Mouse (Mus musculus): ENCODE results near the gene Fam222a.

Fam222a gene

GRCm38 (mm10) chr5:114567565-114568197 lies at the start of gene Fam222a:
Fam222a (plus strand) TSS chr5:114568016.
- DNase-seq (ENCODE audit: low read depth, low spot score), result no peak

DNA sequence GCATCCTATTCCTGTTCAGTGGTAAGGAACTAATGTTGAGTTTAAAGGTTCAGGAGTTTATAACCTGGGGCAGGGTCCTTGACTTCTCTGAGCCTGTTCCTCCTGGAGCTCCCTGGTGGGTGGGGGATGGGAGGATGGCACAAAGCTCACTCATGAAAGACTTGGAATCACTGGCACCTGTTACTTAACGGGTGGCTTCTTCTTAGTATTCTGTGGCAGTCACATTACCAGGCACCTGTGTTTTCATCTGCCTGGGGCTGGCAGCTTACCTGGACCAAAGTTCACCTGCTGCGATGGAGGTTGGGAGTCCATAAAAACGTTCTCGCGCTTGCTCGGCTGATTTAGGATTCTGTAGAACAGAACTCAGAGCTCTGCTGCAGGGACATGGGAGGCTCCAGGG lies 39.5 kb upstream of the Fam222a start:
- DNase-seq (ENCODE audit: low read depth, low spot score), result no peak

DNA sequence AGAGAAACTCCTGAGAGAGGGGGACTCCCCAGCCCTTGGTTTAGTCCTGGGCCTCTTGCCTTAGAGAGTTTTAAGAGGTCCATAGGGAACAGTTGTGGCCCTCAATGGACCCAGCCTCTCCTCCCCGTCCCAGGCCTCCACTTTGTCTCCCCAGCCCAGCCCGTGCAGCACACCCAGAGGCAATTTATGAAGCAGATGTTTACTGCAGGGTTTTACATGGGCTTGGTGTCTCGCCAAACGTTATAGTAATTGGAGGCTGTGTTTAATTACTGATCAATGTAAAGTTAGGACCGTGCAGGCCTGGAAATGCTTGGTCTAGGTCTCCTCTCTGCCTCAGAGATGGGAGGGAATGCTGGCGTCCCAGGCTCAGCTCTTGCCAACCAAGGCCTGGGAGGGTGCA lies 37.5 kb upstream of the Fam222a start:
- no peak for DNase-seq (ENCODE audit: low read depth, low spot score)

DNA sequence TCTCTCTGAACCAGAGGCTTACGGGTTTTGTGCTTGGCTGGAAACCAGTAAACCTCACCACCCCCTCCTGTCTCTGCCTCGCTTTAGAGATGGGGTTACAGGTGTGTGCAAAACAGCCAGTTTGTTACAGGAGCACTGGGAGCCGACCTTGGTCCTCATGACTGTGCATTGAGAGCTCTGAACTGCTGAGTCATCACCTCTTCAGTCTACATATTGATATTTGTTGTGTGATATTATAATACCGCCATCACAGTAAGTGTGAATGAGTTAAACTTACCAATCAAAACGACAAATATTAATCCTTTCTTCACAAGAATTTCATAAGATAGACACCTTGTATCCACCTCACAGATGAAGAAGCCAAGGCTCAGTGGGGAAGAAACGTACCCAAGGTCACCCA lies 35.8 kb upstream of the Fam222a start:
- DNase-seq (ENCODE audit: low read depth, low spot score), result no peak

DNA sequence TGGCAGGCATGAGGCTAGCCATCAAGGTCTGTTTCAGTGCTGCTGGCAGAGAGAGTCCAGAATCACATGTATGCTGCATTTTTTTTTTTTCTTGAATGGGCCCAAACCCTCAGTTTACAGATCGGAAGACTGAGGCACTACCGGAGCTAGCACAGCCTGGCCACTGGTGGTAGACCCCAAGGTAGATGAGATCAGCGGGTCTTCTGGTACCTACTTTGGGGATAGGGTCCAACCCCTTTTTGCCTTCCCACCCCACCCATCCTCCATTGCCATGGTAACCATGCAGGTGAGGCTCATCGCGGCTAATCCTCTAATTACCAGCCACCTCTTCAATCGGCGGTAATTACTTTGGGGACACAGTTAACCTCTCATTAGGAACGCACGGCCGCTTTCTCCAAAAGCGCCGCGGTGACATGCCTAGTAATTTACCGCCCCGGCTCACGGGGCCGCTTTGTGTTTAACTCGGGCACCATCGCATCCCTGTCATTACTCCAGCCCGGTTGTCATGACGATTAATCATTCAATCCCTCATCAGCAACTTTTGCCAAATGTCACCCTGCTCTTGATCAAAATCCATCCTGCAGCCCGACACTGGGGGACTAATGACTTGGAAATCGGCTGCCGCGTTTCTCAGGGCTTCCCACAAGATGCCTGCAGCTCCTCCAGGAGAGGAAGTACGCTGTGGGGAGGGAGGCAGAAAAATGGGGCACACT lies 30.4 kb upstream of the Fam222a start:
- DNase-seq (ENCODE audit: low read depth, low spot score), result no peak

DNA sequence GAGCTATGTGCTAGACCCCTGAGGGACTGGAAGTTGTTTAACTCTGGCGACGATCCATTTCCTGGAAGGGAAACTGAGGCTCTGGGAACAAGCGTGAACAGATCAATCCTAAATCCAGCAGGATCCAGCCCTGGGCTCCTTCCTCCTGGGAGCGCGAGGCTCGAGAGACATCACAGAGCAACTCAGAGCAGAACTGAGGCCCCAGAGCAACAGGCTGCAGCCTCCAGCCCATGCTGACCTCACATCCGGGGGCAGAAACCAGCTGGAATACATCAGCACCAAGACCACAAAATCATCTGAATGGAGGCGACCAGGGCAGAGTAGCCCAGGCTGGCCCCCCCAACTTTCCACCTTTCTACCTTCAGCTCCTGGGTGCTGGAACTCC lies 29.8 kb upstream of the Fam222a start:
- no peak for DNase-seq (ENCODE audit: low read depth, low spot score)

DNA sequence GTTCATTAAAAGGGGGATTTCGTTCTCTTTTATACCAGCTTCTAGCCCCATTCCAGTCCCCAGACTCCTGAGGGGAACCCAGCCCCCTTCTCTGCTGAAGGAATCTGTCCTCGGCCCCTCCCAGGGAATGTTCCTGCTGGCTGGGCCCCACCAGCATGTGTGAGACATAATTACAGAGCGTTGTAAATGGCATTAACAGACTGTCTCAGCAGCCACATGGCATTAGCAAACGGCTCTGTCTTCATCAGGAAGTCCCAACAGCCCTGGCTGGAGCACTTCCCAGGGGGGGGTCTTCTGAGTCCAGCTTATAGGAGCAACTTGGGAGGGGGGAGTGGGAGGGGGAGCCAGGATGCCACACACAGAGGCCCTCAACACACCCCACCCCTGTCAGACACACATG lies 29.1 kb upstream of the Fam222a start:
- no peak for DNase-seq (ENCODE audit: low read depth, low spot score)

GRCm38 (mm10) chr5:114539766-114540165 lies 28.1 kb upstream of the Fam222a start:
- DNase-seq (ENCODE audit: low read depth, low spot score), result no peak

DNA sequence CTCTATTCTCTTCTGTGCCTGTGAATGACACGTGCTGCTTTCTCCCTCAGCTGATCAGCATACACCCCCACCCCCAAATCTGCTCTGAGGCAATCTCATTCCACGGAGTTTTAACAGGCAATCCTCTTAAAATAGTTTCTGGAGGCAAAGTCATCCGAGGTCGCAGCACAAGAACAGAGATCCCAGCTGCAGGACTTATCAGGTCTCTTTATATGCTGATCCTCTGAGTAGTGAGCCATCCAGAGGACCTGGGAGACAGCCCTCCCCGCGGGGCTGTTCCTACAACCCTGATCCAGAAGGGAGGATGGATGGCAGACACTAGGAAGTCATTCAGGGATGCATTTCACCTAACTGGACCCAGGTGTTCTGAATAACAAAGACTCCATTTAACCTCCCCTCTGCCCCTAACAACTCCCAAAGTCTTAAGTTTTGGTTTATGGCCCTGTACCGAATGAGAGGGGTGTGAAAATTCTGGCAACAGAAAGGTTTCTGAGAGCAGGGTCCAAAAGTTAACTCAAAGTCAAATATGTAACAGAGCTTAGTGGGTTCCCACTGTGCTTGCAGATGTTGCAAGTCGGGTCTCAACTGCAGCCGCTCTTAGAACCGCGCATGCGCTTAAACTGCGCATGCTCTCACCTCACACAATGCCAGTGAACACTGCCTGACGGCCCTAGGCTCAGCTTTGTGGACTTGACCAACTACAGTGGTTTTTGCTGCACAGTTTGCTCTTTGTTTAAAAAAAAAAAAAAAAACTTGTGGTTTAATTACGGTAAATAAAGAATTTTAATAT lies 26.0 kb upstream of the Fam222a start:
- no peak for DNase-seq (ENCODE audit: low read depth, low spot score)

DNA sequence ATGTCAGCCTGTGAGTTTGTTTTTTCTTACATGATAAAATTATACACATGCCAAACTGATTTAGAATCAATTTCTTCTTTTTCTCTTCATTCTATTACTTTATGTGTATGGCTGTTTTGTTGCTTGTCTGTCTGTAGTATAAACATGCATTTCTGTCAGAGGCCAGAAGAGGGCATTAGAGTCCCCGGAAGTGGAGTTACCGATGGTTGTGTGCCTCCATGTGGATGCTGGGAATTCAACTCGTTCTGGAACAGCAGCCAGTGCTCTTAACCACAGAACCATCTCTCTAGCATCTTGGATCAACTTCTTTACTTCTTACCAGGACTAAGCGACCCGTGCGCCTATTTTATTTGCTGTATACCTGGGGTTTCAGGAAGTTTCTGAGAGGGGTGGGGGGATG lies 24.2 kb upstream of the Fam222a start:
- no peak for DNase-seq (ENCODE audit: low read depth, low spot score)

DNA sequence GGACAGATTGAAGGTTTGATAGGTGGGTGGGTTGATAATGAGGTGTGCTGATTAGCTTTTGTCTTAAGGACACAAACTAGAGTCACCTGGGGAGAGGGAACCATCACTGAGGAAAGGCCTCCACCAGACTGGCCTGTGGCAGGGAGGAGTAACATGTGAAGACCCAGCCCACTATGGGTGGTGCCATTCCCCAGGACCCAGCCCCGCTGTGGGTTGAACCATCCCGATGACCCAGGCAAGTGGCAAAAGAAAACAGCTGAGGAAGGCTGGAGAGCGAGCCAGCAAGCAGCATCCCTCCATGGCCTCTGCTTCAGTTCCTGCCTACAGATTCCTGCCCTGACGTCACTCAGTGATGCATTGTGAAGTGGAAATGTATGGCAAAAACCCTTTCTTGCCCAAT lies 23.6 kb upstream of the Fam222a start:
- no peak for DNase-seq (ENCODE audit: low read depth, low spot score)

DNA sequence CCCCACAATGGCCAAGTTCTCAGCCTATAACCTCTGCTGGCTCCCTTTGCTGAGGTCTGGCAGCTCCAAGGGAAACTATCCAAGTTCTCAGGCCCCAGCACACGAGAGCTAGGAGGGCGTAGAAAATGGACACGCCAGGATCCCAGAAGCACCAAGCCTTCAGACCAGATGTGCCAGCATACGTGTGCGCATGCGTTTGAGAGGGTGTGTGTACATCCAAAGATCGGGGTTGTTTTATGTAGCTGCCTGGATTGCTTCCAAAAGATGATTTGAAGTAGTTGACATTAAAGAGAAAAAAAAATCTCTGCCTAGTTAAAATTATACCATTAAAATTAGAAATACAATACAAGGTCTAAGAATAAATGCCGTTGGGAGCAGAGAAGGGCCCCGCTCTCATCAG lies 22.7 kb upstream of the Fam222a start:
- DNase-seq (ENCODE audit: low read depth, low spot score), result no peak

DNA sequence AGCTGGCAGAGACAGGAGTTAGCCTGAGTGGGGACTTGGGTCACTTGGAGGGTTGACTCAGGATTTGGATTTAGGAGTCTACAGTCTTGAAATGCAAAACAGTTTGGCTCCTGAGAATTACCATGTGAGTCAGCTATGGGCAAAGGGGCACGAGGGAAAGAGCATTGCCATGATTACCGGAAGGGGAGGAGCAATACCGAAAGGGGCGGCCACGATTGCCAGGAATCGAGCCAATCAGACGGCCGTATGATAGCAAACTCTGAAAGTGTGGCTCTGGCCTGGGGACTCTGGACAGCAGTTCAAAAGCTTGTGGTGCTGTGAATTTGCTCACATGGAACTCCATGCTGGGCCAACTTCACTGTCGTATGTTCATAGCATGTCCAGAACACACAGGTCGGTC lies 18.8 kb upstream of the Fam222a start:
- DNase-seq (ENCODE audit: low read depth, low spot score), result no peak

DNA sequence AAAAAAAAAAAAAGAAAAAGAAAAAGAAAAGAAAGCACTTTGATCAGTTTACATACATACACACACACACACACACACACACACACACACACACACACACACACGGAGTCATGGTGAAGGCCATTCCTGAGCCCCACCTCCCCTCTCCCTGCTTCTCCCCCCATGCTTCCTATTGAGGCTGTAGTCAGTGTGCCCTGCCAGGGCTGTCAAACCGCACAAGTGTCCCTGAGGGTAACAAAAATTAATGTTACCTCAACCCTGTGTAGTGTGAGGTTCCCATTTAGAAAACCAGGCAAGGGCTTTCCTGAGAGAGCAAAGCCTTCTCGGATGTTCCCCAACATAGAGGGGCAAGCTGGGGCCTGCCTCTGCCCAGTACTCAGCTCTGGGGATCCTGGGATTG lies 18.0 kb upstream of the Fam222a start:
- DNase-seq (ENCODE audit: low read depth, low spot score), result no peak

GRCm38 (mm10) chr5:114550431-114550830 lies 17.4 kb upstream of the Fam222a start:
- no peak for DNase-seq (ENCODE audit: low read depth, low spot score)

DNA sequence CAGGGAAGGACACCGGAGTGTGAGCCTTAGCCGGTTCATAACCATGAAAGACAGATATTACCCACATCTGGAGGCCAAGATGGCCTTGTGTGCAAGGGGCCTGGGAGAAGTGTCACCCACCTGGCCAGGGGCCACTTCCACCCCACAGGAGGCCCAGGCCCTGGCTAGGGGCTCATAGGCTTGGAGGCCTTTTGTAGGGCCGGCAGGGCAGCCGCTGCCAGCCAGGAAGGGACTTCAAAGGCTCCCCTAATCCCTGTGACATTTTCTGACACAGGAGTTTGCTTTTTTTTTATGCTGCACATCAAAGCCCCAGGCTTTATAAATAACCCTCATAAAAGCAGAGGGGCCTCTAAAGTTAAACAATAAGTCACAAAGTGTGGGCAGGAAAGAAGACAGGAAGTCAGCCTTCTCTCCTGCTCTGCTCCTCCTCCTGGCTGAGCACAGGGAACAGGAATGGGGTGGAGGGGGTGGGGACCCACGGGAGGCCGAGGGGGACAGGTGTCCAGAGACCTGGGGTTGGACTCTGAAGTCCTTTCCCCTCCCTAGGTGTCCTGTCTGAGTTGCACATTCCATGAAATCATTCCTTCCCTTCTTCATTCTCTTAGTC lies 16.8 kb upstream of the Fam222a start:
- no peak for DNase-seq (ENCODE audit: low read depth, low spot score)

GRCm38 (mm10) chr5:114552507-114553208 lies 15.2 kb upstream of the Fam222a start:
- no peak for DNase-seq (ENCODE audit: low read depth, low spot score)

- DNase-seq (ENCODE audit: low read depth, low spot score), result no peak
Measured at GRCm38 (mm10) chr5:114553706-114554105, 14.1 kb upstream of the Fam222a start.

DNA sequence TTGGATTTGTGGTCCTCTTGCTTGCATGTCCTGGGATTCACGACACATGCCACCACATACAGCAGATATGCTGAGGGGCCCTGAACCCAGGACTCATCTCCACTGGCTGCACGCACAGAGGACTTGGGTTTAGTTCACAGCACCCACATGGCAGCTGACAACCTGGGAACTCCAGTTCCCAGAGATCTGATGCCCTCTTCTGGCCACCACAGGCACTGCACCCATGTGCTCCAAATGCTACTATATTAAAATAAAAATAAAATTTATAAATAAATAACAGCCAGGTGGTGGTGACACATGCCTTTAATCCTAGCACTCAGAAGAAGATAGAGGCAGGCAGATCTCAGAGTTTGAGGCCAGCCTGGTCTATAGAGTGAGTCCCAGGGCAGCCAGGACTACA lies 12.4 kb upstream of the Fam222a start:
- no peak for DNase-seq (ENCODE audit: low read depth, low spot score)

GRCm38 (mm10) chr5:114556109-114556508 lies 11.7 kb upstream of the Fam222a start:
- no peak for DNase-seq (ENCODE audit: low read depth, low spot score)

DNA sequence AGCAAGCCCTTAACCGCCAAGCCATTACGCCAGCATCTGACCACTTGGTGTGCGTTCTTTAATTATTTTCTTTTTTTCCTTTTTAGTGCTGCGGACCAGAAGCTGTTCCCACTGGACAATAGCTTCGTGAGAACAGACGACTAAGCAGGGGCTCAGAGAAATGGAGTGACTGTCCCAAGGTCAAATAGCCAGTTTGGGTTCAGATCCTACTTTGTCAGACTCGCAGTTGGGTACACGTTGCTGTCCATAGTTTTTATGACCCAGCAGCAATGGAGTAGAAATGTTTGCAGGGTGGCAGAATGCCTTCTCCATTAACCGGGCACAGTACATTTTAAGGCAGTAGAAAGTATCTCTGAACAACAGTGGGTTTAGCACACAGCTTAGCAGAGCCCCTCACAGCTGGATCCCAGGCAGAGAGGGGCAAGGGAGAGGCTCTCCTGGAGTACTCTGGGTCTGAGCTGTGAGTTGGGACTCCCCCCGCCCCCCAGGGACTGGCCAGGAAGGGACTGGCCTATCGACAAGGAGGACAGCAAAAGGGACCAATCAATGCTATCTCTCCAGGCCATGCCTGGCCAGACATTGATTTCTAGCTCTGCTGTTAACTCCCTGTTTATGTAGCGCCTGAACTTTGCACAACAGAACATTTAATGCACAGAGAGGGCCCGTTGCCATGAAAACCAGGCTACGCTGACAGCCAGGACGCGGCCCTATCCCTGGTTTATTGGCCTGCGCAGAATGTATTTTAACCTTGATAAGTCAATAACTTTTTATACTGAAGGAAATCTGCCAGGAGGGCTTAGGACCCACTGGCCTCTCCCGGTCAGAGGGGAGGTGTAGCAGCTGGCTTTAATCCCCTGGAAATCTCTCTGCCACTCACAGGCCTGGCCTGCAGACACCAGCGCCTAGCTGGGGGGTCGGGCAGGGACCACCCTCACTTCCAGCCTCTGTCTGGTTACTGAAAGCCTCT lies 9.8 kb upstream of the Fam222a start:
- no peak for DNase-seq (ENCODE audit: low read depth, low spot score)

Measured in brain, embryonic 18.5 days (tissue).